Mouse (Mus musculus) heart, postnatal 10 days (tissue): ENCODE data around the gene Rimbp2. TPM values are rescaled to one million over a fixed set of nuclear protein-coding genes. Genes with fewer than 3 reads are reported as not detected.
A peak's percentile ranks its signal among the peaks of the same experiment; 100 is the strongest.

Source experiments
- DNase-seq, 2 experiments: peaks; one replicate each; pipeline ENCODE4 v3.0.0; 2021
- intact Hi-C: fragments of 180-260 bp; cut with DNase I; formaldehyde crosslinking; loops from one replicate; pipeline ENCODE4 v1.15.1; 2025
- total RNA-seq, 2 experiments: library from RNA; stranded (reverse); gene quantifications; 2 replicates each; pipeline ENCODE4 v1.2.3; 2021

The Rimbp2 gene
- total RNA-seq, 2 experiments from 2014 or later = 0.07 TPM; not detected in 1

GRCm38 (mm10) chr5:128852791-128853190 is 100.5 kb downstream of the Rimbp2 start:
- intact Hi-C loops = no loop called here

GRCm38 (mm10) chr5:128847806-128848205 is 105.5 kb downstream of the Rimbp2 start:
- DNase-seq = no peak
- intact Hi-C loops = no loop called here

More at GRCm38 (mm10) chr5:128852791-128853190, 100.5 kb downstream of the Rimbp2 start:
- DNase-seq = peak; percentile 2 to 8

GRCm38 (mm10) chr5:128846433-128847040 is 106.7 kb downstream of the Rimbp2 start:
- intact Hi-C loops = no loop called here
- no peak for DNase-seq

GRCm38 (mm10) chr5:128845033-128845432 is 108.3 kb downstream of the Rimbp2 start:
- DNase-seq = no peak
- intact Hi-C loops = no loop called here

GRCm38 (mm10) chr5:128843982-128844381 is 109.3 kb downstream of the Rimbp2 start:
- no peak for DNase-seq
- intact Hi-C loops = no loop called here

DNA sequence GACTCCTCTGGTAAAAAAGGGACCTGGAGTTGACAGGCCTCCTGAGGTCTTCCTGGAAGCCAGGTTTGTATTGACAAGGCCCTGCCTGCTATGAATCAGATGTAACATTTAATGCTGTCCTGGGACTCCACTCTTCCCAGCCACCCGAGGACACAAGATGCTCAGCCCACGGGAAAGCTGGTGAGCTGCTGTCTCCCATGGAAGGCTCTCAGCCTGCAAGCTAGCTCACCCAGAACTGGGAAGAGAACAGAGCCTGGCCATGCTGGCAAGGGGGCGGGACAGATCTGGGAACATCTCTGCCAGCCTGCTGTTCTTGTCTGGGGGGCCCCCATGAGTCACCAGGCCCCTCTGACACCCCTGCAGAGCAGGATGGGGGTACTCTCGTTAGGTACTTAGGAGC is 111.7 kb downstream of the Rimbp2 start:
- no peak for DNase-seq
- intact Hi-C loops = no loop called here

GRCm38 (mm10) chr5:128837045-128837444 is 116.2 kb downstream of the Rimbp2 start:
- intact Hi-C loops = no loop called here
- no peak for DNase-seq

DNA sequence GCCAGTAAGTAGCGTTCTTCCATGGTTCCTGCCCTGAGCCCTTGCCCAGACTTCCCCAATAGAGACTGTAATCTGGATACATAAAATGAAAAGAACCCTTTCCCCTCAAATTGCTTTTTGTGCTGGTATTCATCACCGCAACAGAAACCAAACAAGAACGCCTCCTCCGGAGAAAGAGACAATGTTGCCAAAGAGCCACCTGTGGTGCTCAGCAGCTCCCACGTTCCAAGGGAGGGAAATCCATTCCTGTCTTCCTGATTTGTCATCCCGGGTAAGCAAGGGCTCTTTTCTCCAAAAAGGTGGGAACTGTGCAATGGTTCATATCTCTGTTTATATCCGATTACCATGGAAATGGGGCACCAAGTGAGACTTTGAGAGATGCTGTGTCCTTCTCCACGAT is 119.2 kb downstream of the Rimbp2 start:
- no peak for DNase-seq
- intact Hi-C loops = no loop called here

GRCm38 (mm10) chr5:128822843-128823242 is 130.4 kb downstream of the Rimbp2 start:
- DNase-seq = no peak

GRCm38 (mm10) chr5:128819638-128820285 is 133.5 kb downstream of the Rimbp2 start:
- intact Hi-C loops = no loop called here
- DNase-seq = no peak

More at GRCm38 (mm10) chr5:128822843-128823242, 130.4 kb downstream of the Rimbp2 start:
- intact Hi-C loops = no loop called here

DNA sequence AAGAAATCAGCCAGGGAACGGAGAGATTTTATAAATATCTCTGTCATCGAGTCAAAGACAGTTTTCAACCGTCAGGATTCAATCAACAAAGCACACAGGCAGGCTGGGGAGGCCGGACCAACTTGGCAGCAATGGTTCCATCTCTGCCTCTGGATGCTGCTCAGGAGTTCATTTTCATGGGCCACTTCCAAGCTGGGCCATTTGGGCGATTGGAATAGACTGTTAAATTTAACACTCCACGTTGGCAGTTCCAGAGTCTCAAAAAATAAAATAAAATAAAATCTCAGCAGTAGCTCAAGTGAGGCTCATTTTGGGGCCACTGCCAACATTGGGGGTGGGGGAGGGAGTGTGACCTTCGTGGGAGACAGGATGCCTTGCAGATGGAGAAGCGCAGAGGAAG is 137.7 kb downstream of the Rimbp2 start:
- DNase-seq = no peak
- intact Hi-C loops = no loop called here

- intact Hi-C loops = no loop called here
Observed at GRCm38 (mm10) chr5:128815078-128815477, 138.2 kb downstream of the Rimbp2 start.

GRCm38 (mm10) chr5:128813121-128813520 is 140.2 kb downstream of the Rimbp2 start:
- DNase-seq = no peak
- intact Hi-C loops = no loop called here

More at GRCm38 (mm10) chr5:128815078-128815477, 138.2 kb downstream of the Rimbp2 start:
- no peak for DNase-seq

- DNase-seq = peak in 1 of 2 experiments; percentile 4
- intact Hi-C loops = no loop called here
Observed at GRCm38 (mm10) chr5:128811431-128811830, 141.9 kb downstream of the Rimbp2 start.

- no peak for DNase-seq
- intact Hi-C loops = no loop called here
Observed at GRCm38 (mm10) chr5:128810006-128810405, 143.3 kb downstream of the Rimbp2 start.

DNA sequence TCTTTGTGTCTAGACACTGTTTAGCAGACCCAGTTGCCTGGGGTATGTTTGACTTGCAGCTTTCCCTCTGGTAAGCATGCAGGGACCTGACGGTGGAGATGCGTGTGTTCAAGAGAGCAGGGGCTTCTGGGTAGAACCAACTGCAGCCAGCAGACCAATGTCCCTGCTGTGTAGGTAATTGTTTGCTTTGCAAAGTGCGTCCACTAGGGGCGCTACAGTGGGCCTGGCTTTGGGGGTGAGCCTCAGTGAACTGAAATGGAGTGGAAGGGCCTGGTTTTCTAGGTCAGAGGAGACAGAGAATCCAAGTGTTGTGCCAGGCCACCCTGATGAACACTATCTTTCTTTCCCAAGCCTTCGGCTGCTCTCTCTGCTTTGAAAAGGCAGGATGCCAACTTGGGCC is 143.9 kb downstream of the Rimbp2 start:
- DNase-seq = peak; percentile 3 to 18
- intact Hi-C loops = loop anchor here (5.0 kb wide), 1 partner anchor 173 kb away; no protein-coding TSS in a partner anchor

- intact Hi-C loops = loop anchor here (5.0 kb wide), 1 partner anchor 174 kb away; no protein-coding TSS in a partner anchor
- DNase-seq = peak in 1 of 2 experiments; percentile 15
Observed at GRCm38 (mm10) chr5:128808547-128809182, 144.6 kb downstream of the Rimbp2 start.

DNA sequence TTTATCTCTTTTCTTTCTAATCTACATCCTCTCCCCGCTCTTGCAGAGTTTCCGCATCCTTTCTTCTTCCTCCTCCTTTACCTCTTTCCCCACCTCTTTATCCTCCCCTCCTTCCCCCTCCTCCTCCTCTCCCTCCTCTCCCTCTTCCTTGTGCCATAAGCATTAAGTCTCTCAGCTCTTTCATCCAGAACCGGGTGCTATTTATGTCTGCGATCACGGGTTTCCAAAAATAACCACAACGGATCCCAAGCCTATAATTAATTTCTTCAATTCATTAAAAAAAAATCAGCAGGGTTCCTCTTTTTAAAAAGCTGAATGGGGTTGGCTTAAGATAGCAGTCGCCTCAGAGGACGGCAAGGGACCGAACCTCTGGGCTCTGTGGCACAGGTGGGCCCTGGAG is 145.9 kb downstream of the Rimbp2 start:
- intact Hi-C loops = loop anchor here (5.0 kb wide), 1 partner anchor 175 kb away; no protein-coding TSS in a partner anchor
- no peak for DNase-seq

- intact Hi-C loops = loop anchor here (5.0 kb wide), 1 partner anchor 176 kb away; no protein-coding TSS in a partner anchor
- DNase-seq = peak; percentile 10 to 20
Observed at GRCm38 (mm10) chr5:128806296-128806998, 146.8 kb downstream of the Rimbp2 start.

DNA sequence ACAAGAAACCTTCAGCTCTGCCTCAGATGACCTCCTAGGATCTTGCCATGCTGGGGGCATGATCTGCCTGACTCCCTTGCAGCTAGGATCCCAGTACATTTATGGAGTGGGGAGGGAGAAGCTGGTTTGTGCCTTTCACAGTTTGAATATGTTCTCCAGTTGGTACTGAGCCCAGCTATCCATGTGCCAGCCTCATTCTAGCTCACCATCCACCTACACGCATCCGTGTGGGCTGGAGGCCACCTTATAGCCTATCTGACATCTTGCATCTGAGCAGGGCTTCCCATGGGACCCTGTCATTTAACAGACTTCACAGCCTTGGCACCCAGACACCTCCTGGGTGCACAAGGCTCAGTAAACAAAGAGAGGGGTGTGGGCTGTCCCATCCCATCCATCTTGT is 148.2 kb downstream of the Rimbp2 start:
- DNase-seq = no peak
- intact Hi-C loops = loop anchor here (5.0 kb wide), 1 partner anchor 177 kb away; no protein-coding TSS in a partner anchor

GRCm38 (mm10) chr5:128800592-128800991 is 152.7 kb downstream of the Rimbp2 start:
- intact Hi-C loops = no loop called here

More at GRCm38 (mm10) chr5:128800592-128800991, 152.7 kb downstream of the Rimbp2 start:
- DNase-seq = no peak
